Mouse (Mus musculus): ENCODE data around the gene Ism1.

Gene Ism1

GRCm38 (mm10) chr2:139714206-139714605 is 36.2 kb downstream of the Ism1 start:
- no peak for DNase-seq

- no peak for DNase-seq
Observed at GRCm38 (mm10) chr2:139717772-139718171, 39.8 kb downstream of the Ism1 start.

- peak; percentile 20 to 67 for DNase-seq
Observed at GRCm38 (mm10) chr2:139722700-139723099, 44.7 kb downstream of the Ism1 start.

GRCm38 (mm10) chr2:139723304-139723703 is 45.3 kb downstream of the Ism1 start:
- DNase-seq = no peak

GRCm38 (mm10) chr2:139724202-139724838 is 46.3 kb downstream of the Ism1 start:
- no peak for DNase-seq

GRCm38 (mm10) chr2:139725328-139725727 is 47.4 kb downstream of the Ism1 start:
- no peak for DNase-seq

- DNase-seq = no peak
Observed at GRCm38 (mm10) chr2:139728060-139728459, 50.1 kb downstream of the Ism1 start.

- DNase-seq = no peak
Observed at GRCm38 (mm10) chr2:139729377-139729776, 51.4 kb downstream of the Ism1 start.

- DNase-seq = no peak
Observed at GRCm38 (mm10) chr2:139742381-139742780, 64.4 kb downstream of the Ism1 start.

- no peak for DNase-seq
Observed at GRCm38 (mm10) chr2:139757021-139757420, 79.0 kb downstream of the Ism1 start.

- no peak for DNase-seq
Observed at GRCm38 (mm10) chr2:139757456-139757855, 79.5 kb downstream of the Ism1 start.

- no peak for DNase-seq
Observed at GRCm38 (mm10) chr2:139764355-139764754, 86.4 kb downstream of the Ism1 start.

GRCm38 (mm10) chr2:139774949-139775570 is 97.1 kb downstream of the Ism1 start:
- no peak for DNase-seq

- DNase-seq = no peak
Observed at GRCm38 (mm10) chr2:139776644-139777043, 98.7 kb downstream of the Ism1 start.

GRCm38 (mm10) chr2:139778283-139778682 is 100.3 kb downstream of the Ism1 start:
- peak; percentile 0 to 18 for DNase-seq

GRCm38 (mm10) chr2:139783318-139783850 is 105.4 kb downstream of the Ism1 start:
- no peak for DNase-seq

GRCm38 (mm10) chr2:139784465-139784864 is 106.5 kb downstream of the Ism1 start:
- DNase-seq = no peak

GRCm38 (mm10) chr2:139784946-139785345 is 107.0 kb downstream of the Ism1 start:
- DNase-seq = no peak

GRCm38 (mm10) chr2:139788658-139789057 is 110.7 kb downstream of the Ism1 start:
- DNase-seq = no peak

GRCm38 (mm10) chr2:139792345-139793120 is 114.6 kb downstream of the Ism1 start:
- DNase-seq = no peak

- DNase-seq = no peak
Observed at GRCm38 (mm10) chr2:139804041-139804440, 126.1 kb downstream of the Ism1 start.

- no peak for DNase-seq
Observed at GRCm38 (mm10) chr2:139807887-139808286, 129.9 kb downstream of the Ism1 start.

Measured in kidney, adult 8-10 months (tissue).